Mouse (Mus musculus) MEL (cell line): ENCODE measurements around the gene Galnt10. TPM values are rescaled to one million over a fixed set of nuclear protein-coding genes. Genes with fewer than 3 reads are reported as not detected.

Experiments
- DNase-seq: peaks from one replicate; pipeline ENCODE4 v3.0.0; 2011; ENCODE audit warnings: low read depth, low spot score
- H3K27ac ChIP-seq: 2 replicates; pipeline ENCODE4 v1.5.1; 2012; ENCODE audit warnings: low read depth, mild to moderate bottlenecking, control low read depth, low read length, moderate library complexity; ENCODE audit not compliant: control insufficient read depth
- H3K27me3 ChIP-seq, 2 experiments: fragments of 150-350 bp in 1 of 2; sonication (generic) in 1 of 2; 2 replicates each; pipeline ENCODE4 v1.6.1; 2012; ENCODE audit warnings: low read length in 2 of 2, mild to moderate bottlenecking in 2 of 2, improper control_type of control experiment in 1 of 2, moderate library complexity in 1 of 2; ENCODE audit not compliant: insufficient read depth in 2 of 2, control insufficient read depth in 1 of 2
- H3K36me3 ChIP-seq, 2 experiments: 2 replicates each; pipeline ENCODE4 v1.6.1; 2012 to 2014; ENCODE audit warnings: low read length in 2 of 2, improper control_type of control experiment in 1 of 2, inconsistent platforms in 1 of 2, mild to moderate bottlenecking in 1 of 2; ENCODE audit not compliant: insufficient read depth in 2 of 2, control insufficient read depth in 1 of 2
- H3K4me1 ChIP-seq, 2 experiments: fragments of 150-350 bp in 1 of 2; sonication (generic) in 1 of 2; 2 replicates each; pipeline ENCODE4 v1.6.1; 2012; ENCODE audit warnings: low read length in 2 of 2, improper control_type of control experiment in 1 of 2, mild to moderate bottlenecking in 1 of 2; ENCODE audit not compliant: insufficient read depth in 2 of 2, control insufficient read depth in 1 of 2
- H3K4me3 ChIP-seq, 2 experiments: fragments of 150-350 bp in 1 of 2; sonication (generic) in 1 of 2; 2 replicates each; pipeline ENCODE4 v1.5.1; 2012; ENCODE audit warnings: low read depth in 2 of 2, low read length in 2 of 2, mild to moderate bottlenecking in 2 of 2, moderate library complexity in 2 of 2, control low read depth in 1 of 2, improper control_type of control experiment in 1 of 2; ENCODE audit not compliant: control insufficient read depth in 1 of 2, insufficient read depth in 1 of 2
- H3K79me2 ChIP-seq: 2 replicates; pipeline ENCODE4 v1.6.1; 2012; ENCODE audit warnings: mild to moderate bottlenecking, low read length, moderate library complexity; ENCODE audit not compliant: control insufficient read depth, poor library complexity, insufficient read depth
- H3K9ac ChIP-seq: 2 replicates; pipeline ENCODE4 v1.6.1; 2012; ENCODE audit warnings: low read depth, mild to moderate bottlenecking, control low read depth, low read length, moderate library complexity; ENCODE audit not compliant: control insufficient read depth, poor library complexity, severe bottlenecking
- H3K9me3 ChIP-seq: fragments of 150-350 bp; sonication (generic); replicated peaks from 2 replicates; pipeline ENCODE4 v1.6.1; 2012; ENCODE audit warnings: mild to moderate bottlenecking, low read length, improper control_type of control experiment, moderate library complexity; ENCODE audit not compliant: insufficient read depth
- CHD1 ChIP-seq: IDR thresholded peaks from 2 replicates; pipeline ENCODE4 v1.6.1; 2012; ENCODE audit warnings: low read depth, mild to moderate bottlenecking, inconsistent platforms, low read length, improper control_type of control experiment
- CHD2 ChIP-seq: IDR thresholded peaks from 2 replicates; pipeline ENCODE4 v1.6.1; 2011; ENCODE audit warnings: low read length, improper control_type of control experiment
- CTCF ChIP-seq, 3 experiments: IDR thresholded peaks in 2 of 3; conservative IDR thresholded peaks in 1 of 3; 2 replicates each; pipeline ENCODE4 v1.5.1; 2011 to 2012; ENCODE audit warnings: low read length in 3 of 3, low read depth in 2 of 3, mild to moderate bottlenecking in 2 of 3, improper control_type of control experiment in 1 of 3, inconsistent platforms in 1 of 3, mixed read lengths in 1 of 3, moderate library complexity in 1 of 3; ENCODE audit not compliant: control insufficient read depth in 1 of 3, insufficient read depth in 1 of 3, poor library complexity in 1 of 3, severe bottlenecking in 1 of 3
- ETS1 ChIP-seq: IDR thresholded peaks from 2 replicates; pipeline ENCODE4 v1.6.1; 2012; ENCODE audit warnings: low read depth, mild to moderate bottlenecking, inconsistent platforms, low read length, improper control_type of control experiment, moderate library complexity
- GABPA ChIP-seq: IDR thresholded peaks from 2 replicates; pipeline ENCODE4 v1.6.1; 2012; ENCODE audit warnings: low read depth, mild to moderate bottlenecking, inconsistent platforms, low read length, improper control_type of control experiment, moderate library complexity
- KAT2A ChIP-seq: conservative IDR thresholded peaks from 2 replicates; pipeline ENCODE4 v1.6.1; 2012; ENCODE audit warnings: low read depth, low read length, improper control_type of control experiment, inconsistent platforms
- MAFK ChIP-seq: IDR thresholded peaks from 2 replicates; pipeline ENCODE4 v1.6.1; 2011; ENCODE audit warnings: low read depth, mild to moderate bottlenecking, low read length, improper control_type of control experiment, borderline replicate concordance
- MAX ChIP-seq: IDR thresholded peaks from 2 replicates; pipeline ENCODE4 v1.6.1; 2011; ENCODE audit warnings: low read length, improper control_type of control experiment
- MAZ ChIP-seq: IDR thresholded peaks from 2 replicates; pipeline ENCODE4 v1.6.1; 2012; ENCODE audit warnings: low read depth, mild to moderate bottlenecking, inconsistent platforms, low read length, improper control_type of control experiment
- MEF2A ChIP-seq: IDR thresholded peaks from 2 replicates; pipeline ENCODE4 v1.6.1; 2014; ENCODE audit warnings: low read depth, mild to moderate bottlenecking, inconsistent platforms, low read length, improper control_type of control experiment; ENCODE audit not compliant: poor library complexity, insufficient replicate concordance, severe bottlenecking; ENCODE audit errors: extremely low read depth
- MXI1 ChIP-seq: IDR thresholded peaks from 2 replicates; pipeline ENCODE4 v1.6.1; 2011; ENCODE audit warnings: mild to moderate bottlenecking, low read depth, low read length, improper control_type of control experiment
- MYB ChIP-seq: IDR thresholded peaks from 2 replicates; pipeline ENCODE4 v1.6.1; 2011; ENCODE audit warnings: mild to moderate bottlenecking, low read depth, low read length, improper control_type of control experiment
- NELFE ChIP-seq: IDR thresholded peaks from 2 replicates; pipeline ENCODE4 v1.6.1; 2011; ENCODE audit warnings: low read depth, low read length, improper control_type of control experiment
- NRF1 ChIP-seq: IDR thresholded peaks from 2 replicates; pipeline ENCODE4 v1.6.1; 2014; ENCODE audit warnings: low read depth, mild to moderate bottlenecking, inconsistent platforms, low read length, improper control_type of control experiment, moderate library complexity; ENCODE audit not compliant: poor library complexity, insufficient read depth, severe bottlenecking
- POLR2AphosphoS2 ChIP-seq: IDR thresholded peaks from 2 replicates; pipeline ENCODE4 v1.6.1; 2011; ENCODE audit warnings: low read length, improper control_type of control experiment
- TBP ChIP-seq: IDR thresholded peaks from 2 replicates; pipeline ENCODE4 v1.8.0; 2011; ENCODE audit warnings: low read depth, low read length, improper control_type of control experiment
- ZNF384 ChIP-seq: IDR thresholded peaks from 2 replicates; pipeline ENCODE4 v1.6.1; 2012; ENCODE audit warnings: low read depth, mild to moderate bottlenecking, inconsistent platforms, low read length, improper control_type of control experiment
- polyA plus RNA-seq, 2 experiments: library from polyadenylated mRNA; stranded (reverse) in 1 of 2; unstranded in 1 of 2; fragments of >175 nt in 1 of 2; fragments of >200 nt in 1 of 2; gene quantifications; 2 replicates each; pipeline versions ENCODE4 v1.2.1 to v1.2.4; 2012; ENCODE audit warnings: low replicate concordance in 2 of 2, low read depth in 1 of 2; ENCODE audit not compliant: insufficient read length in 2 of 2, insufficient read depth in 1 of 2, missing spikeins in 1 of 2
- total RNA-seq: library from RNA; depleted of rRNA; stranded (reverse); fragments of 300-350 nt; gene quantifications from 2 replicates; pipeline ENCODE4 v1.2.3, GENCODE M21; 2012

The Galnt10 gene
- total and polyA plus RNA-seq, 3 experiments = 26.7 to 27.4 TPM; not detected in 1

- peaks cover 0 to 3% of the 10 kb centered on the region in 2 experiments; a peak in 1 of 4 replicates for H3K27me3 ChIP-seq
- TF ChIP-seq CHD2 = no peak
- no peak for TF ChIP-seq MXI1
- no peak for TF ChIP-seq ZNF384
- TF ChIP-seq CTCF (IDR thresholded peaks at IDR 0.05 in 2 of 3, conservative IDR thresholded peaks at IDR 0.05 in 1 of 3; ENCODE audit: control insufficient read depth in 1 of 3, insufficient read depth in 1 of 3, low read depth in 2 of 3, low read length in 3 of 3, poor library complexity in 1 of 3, severe bottlenecking in 1 of 3) = no peak
- TF ChIP-seq MAZ = no peak
- no peak for TF ChIP-seq NRF1
- TF ChIP-seq TBP = no peak
- TF ChIP-seq GABPA = no peak
- TF ChIP-seq CHD1 = no peak
- no peak for TF ChIP-seq MEF2A
- TF ChIP-seq, all 39 proteins: peak for 0
- no peak overlapping the region for H3K27ac ChIP-seq
- H3K79me2 ChIP-seq = no peaks in the 10 kb centered on the region
- no peaks in the 10 kb centered on the region for H3K36me3 ChIP-seq
- H3K9ac ChIP-seq = no peak overlapping the region
- no peaks in the 10 kb centered on the region for H3K9me3 ChIP-seq
- H3K4me1 ChIP-seq = no peaks in the 10 kb centered on the region
- no peak overlapping the region for H3K4me3 ChIP-seq
- no peak for DNase-seq
Observed at GRCm38 (mm10) chr11:57615286-57615685, 30.0 kb upstream of the Galnt10 start.

DNA sequence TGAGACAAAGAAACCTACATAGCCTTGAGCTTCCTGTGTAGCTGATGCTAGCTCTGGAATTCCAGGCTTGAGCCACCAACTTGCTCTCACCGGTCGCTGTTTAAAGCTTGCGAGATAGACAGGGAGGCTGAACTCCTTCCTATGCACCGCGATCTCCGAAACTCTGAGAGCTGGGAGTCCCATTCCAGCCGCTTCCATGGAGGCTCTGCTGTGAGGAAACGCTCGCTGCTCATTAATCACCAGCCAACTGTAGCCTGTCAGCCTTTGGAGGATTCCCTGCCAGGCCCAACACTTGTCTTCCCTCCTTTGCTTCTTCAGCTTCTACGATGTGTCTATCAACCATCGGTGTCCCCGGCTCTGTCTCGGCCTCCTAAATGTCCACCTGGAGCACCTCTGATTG, 29.4 kb upstream of the Galnt10 start:
- Histone ChIP-seq H3K36me3 (no peaks in the 10 kb centered on the region), H3K9me3 (no peaks in the 10 kb centered on the region), H3K4me3 (no peak overlapping the region), H3K79me2 (no peaks in the 10 kb centered on the region), H3K27ac (no peak overlapping the region), H3K27me3 (peaks cover 0 to 3% of the 10 kb centered on the region in 2 experiments; a peak in 1 of 4 replicates), H3K4me1 (peaks cover 0 to 1% of the 10 kb centered on the region in 2 experiments; a peak in 1 of 4 replicates), H3K9ac (no peak overlapping the region)
- TF ChIP-seq MYB = no peak
- TF ChIP-seq MAFK = no peak
- no peak for TF ChIP-seq POLR2AphosphoS2
- no peak for TF ChIP-seq KAT2A
- no peak for TF ChIP-seq ETS1
- no peak for TF ChIP-seq MAX
- no peak for TF ChIP-seq TBP
- TF ChIP-seq NELFE = no peak
- DNase-seq = no peak
